Mouse (Mus musculus) ovary, adult 10 weeks (tissue): ENCODE measurements around the gene Gm20538. TPM values are rescaled to one million over a fixed set of nuclear protein-coding genes. Genes with fewer than 3 reads are reported as not detected.

Experiments
- polyA plus RNA-seq: library from polyadenylated mRNA; stranded (reverse); fragments of 350-450 nt; fragmentation: Illumina TruSeq; extraction: RNeasy Lipid Tissue Mini Kit (QIAGEN cat#74804); gene quantifications from one replicate; pipeline ENCODE4 v1.2.3, GENCODE M21; 2014

Gm20538 gene
- polyA plus RNA-seq = not detected

GRCm38 (mm10) chr19:44552731-44553130, at the start of gene Gm20538:
Gene Gm20538 (minus strand): TSS chr19:44552831.

GRCm38 (mm10) chr19:44562652-44563206, 10.1 kb upstream of the Gm20538 start, which contains the start of gene Hif1an:
Gene Hif1an (plus strand): TSS chr19:44562850.

GRCm38 (mm10) chr19:44554861-44555590, 2.4 kb upstream of the Gm20538 start, which contains the start of gene Ndufb8:
Gene Ndufb8 (minus strand): TSS chr19:44555440.

GRCm38 (mm10) chr19:44545321-44546041, 7.2 kb downstream of the Gm20538 start, which contains the start of gene Sec31b:
Gene Sec31b (minus strand): TSS chr19:44545864.

Other genes with a start within 250 kb of the Gm20538 start
- gene Scd4, start 219.7 kb downstream of the Gm20538 start, polyA plus RNA-seq = 0.48 TPM
- 107 TPM for gene Scd1, start 145.0 kb downstream of the Gm20538 start, polyA plus RNA-seq
- gene Wnt8b, start 59.4 kb downstream of the Gm20538 start, polyA plus RNA-seq = not detected
- 0.14 TPM for gene Sec31b, start 7.0 kb downstream of the Gm20538 start, polyA plus RNA-seq
- gene Ndufb8, start 2.6 kb upstream of the Gm20538 start, polyA plus RNA-seq = 33.0 TPM
- 14.4 TPM for gene Hif1an, start 10.0 kb upstream of the Gm20538 start, polyA plus RNA-seq
- not detected for gene Pax2, start 203.2 kb upstream of the Gm20538 start, polyA plus RNA-seq